Mouse (Mus musculus): ENCODE data around the gene 1700001C19Rik. TPM values are rescaled to one million over a fixed set of nuclear protein-coding genes. Genes with fewer than 3 reads are reported as not detected.

The 1700001C19Rik gene
- total RNA-seq (2021) = under 1 TPM; 0.32 to 0.45 TPM

DNA sequence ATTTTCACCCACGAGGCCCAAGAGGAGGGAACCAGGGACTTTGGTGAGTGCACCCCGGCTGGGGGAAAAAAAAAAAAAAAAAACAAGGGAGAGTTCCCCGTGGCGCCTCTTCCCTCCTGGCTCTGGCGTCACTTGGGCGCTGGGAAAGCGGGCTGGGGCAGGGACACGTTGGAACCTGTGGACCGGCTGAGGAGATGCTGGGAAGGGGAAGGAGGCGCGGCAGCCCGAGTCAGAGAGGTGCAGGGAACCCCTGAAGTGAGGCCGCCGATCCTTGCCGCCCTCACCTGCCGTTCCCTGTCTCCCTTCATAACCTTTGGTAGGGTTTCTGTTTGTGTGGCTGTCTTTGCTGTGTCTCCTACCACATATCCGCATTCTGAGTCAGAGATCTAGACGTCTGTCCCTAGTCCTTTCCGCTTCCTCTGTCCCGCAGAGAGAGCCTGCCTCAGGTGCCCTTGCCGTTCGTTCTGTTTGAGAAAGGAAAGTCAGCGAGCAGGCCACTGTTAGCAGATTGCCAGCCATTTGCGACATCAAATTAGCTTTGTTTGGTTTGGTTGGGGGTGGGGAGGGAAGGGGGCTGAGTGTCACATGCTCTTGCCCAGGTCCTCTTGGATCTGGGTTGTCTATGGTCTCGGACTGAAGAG is at the start of gene 1700001C19Rik:
TSS of gene 1700001C19Rik (minus strand) at position 470 of the 641 bp plus-strand sequence.
- no peak for DNase-seq

DNA sequence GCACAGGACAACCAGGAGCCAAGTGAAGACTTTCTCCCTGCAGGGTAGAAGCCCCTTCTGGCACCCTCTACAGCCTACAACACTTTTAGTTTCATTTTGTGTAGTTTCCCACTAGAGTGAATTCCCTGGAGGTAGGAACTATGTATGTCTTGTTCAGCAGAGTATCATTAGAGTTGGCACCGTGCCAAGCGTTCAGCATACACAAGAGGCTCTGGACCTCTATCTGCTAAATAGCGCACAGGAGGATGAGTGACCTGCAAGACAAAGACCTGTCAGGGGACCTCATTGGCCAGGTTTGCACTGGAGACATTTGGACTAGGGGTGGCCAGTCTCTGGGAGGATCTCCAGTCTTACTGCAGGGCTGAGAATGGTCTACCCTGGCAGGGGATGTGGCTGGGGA is 48.6 kb upstream of the 1700001C19Rik start:
- DNase-seq = no peak

DNA sequence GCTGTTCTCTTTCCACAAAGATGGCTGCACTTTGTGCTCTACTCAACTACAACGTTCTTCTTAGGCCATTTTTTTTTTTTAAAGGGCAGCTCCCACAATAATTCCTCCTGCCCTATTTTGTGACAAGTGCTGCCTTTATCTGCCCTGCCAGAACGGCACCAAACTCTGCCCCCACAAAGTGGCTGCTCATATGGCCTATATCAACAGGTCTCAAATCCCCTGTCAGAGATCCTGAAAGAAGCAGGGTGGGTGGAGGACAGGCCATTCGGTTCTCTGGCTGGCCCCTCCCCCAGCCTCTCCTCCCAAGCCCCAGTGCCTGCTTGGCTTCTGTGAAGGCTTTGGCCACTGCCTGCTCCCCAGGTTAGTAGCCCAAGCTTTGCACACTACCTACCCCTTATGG is 47.8 kb upstream of the 1700001C19Rik start:
- DNase-seq = no peak

DNA sequence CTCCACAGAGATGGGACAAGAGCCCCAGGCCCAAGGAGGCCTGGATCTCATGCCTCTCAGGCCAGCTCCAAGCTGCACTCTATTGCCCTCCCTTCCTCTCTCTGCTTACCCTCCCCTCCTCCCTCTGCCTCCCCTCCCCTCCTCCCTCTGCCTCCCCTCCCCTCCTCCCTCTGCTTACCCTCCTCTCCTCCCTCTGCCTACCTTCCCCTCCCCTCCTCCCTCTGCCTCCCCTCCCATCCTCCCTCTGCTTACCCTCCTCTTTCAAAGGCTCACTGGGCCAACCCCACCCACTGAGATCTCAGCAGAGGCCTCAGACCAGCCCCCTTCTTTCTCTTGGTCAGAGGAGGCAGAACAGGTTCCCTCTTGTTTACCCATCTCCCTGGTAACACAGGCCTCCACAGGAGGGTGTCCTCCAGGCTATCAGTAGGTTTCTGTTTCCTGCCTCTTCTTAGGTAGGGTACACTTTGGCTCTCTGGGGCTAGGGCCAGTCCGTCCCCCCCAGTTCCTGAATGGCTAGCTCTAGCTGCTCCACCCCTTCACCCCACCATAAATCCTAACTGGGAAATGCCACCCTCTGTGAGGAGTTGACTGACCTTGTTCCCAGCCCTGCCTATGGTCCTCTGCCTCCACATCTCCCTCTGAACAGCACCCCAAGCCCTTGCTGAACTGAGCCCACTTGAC is 47.2 kb upstream of the 1700001C19Rik start:
- DNase-seq = no peak

DNA sequence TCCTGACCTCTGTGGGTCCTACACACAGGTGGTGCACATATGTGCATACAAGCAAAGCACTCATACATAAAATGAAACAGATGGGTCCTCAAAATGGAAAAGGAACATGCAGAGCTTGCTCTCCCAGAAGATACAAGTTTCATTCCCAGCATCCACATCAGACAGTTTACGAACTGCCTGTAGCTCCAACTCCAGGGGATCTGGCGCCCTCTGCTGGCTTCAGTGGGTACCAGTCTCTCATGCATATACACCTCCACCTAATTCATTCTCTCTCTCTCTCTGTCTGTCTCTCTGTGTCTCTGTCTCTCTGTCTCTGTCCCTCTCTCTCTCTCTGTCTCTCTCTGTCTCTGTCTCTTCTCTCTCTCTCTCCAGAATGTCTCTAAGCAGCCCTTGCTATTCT is 45.2 kb upstream of the 1700001C19Rik start:
- DNase-seq = peak; percentile 84

DNA sequence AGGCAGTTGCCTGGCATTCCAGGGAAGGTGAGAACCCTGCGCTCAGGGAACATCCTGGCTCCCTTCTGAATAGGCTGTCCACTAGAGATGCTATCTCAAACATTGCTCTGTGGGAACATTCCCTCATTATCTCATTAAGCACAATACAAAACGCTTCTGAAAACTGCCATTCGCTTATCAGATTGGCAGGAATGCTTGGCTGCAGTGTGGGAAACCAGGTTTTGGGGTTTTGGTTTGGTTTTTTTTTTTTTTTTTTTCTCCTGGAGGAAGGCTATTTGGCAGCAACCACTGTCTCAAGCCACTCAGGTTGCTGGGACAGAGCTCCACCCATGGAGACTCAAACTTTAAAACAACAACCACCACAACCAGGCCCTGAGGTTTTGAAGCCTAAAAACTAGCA is 42.7 kb upstream of the 1700001C19Rik start:
- no peak for DNase-seq

DNA sequence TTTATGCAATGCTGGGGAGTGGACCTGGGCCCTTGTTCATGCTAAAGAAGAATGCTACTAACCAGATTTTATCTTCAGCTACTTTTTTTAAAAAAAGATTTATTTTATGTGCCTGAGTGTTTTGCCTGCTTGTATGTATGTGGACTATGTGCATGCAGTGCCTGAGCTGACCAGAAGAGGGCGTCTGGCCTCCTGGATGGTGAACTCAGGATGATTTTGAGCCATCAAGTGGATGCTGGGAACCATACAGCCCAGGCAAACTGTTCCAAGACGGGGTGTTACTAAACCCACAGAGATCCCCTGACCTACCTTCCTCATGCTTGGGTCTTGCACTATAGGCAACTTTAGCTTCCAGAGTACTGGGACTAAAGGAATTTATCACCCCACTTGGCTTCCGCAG is 38.5 kb upstream of the 1700001C19Rik start:
- no peak for DNase-seq

DNA sequence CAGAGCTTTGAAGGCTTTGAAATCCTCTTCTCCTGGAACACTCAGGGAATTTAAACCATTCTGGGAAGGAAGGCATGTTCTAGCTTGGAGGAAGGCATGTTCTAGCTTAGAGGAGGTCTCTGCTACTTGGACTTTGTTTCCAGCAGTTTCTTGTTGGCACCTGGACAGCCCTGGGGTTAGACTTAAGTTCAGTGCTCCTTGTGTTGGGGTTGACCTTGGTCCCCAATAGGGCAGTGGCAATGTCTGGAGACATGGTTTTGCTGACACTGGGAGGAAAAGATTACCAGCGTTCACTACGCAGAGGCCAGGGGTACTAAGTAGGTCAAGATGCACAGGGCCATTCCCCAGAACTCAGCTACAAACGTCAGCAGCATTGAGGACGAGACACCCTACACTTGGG is 38.0 kb upstream of the 1700001C19Rik start:
- no peak for DNase-seq

DNA sequence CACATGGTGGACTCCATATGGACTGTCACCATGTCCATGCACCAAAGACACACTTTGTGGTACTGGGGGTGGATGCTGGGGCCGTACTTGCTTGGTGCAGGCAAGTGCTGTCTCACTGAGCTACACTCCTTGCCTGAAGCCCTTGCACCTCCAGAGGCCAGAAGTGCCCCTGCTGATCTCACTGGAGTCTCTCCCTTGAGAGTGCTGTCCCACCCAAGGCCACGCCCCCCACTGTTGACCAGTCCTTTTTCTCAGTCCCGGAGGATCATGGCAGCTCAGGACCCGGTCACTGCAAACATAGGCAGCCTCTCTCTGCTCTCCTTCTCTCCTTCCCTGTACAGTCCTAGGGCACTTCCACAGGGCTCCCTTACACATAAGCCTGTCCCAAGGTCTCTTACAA is 37.1 kb upstream of the 1700001C19Rik start:
- DNase-seq = no peak

DNA sequence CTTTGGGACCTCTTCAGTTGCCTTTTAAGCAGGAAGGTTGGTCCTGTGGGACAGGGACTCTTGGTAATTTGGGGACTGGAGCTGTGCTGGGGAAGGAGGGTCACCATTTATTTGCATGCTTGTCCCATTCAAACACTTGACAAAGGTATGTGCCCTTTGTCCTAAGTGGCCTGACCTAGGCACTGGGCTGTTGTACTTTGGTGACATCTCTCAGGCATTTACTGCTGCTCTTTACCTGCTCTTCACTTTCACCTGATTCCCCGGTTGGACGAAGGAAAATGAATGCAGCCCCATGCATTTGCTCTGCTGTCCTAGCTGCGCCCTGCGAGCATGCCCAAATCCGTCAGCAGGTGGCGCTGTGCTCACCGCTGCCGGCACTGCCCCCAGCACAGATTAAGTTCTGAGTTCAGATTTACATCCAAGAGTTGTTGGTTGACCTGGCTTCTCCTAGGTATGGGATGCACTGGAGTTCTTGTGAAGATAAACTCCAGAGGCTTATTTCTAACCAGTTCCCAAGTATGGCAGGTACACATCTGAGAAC is 36.3 kb upstream of the 1700001C19Rik start:
- DNase-seq = peak; percentile 67

DNA sequence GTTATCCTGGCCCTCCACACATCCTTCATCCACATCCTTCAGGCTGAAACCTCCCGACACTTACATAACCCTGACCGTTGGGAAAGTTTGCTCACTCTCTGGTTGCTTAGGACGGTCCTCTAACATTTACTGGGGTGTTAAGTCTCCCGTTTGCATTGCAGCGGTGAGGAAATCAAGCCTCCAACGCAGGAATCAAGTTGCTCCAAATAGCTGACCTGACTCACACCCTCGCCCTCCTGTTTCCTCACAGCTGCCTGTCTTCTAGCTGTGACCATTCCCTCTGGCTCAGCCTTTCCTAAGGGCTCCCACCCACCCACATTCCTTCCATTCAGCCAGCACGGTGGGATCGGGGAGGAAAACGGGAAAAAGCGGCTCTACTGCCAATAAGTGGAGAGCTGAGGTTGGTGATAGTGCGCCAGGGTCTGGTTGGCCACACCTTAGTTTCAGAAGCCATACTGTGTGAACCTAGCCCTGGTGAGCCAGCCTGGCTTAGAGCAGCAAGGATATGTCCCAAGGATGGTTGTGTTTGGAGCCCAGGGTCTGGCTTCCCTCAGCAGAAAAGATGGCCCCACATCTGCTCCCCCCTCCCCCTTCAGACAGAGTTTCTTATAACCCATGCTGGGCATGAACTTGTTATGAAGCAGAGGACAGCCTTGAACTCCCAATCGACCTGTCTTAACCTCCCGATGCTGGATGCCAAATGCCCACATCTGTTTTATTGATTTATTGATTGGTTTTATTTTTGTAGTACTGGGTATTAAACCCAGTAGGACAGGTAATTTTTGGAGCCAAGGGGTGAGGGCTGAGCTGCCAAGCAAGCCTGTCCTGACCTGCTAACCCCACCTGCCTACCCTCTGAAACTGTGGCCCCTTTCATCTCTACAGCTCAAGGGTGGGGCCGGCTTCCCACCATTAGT is 35.5 kb upstream of the 1700001C19Rik start:
- no peak for DNase-seq

DNA sequence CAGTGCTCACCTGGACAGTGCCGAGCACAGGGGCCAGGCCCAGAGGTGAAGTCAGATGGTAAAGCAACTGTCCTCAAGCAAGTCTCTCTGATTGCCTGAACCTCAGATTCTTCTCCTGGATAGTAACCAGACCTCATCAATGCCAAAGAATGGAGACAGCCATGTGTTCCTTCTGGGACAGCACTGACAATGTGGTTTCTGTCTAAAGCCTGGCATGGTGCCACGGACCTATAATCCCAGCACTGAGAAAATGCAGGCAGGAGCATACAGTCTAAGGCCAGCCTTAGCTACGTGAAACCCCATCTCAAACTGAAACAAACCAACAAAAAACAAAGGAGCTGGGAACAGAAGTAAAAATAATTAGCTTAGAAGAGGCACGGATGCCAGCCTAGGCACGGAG is 33.5 kb upstream of the 1700001C19Rik start:
- peak; percentile 61 for DNase-seq

DNA sequence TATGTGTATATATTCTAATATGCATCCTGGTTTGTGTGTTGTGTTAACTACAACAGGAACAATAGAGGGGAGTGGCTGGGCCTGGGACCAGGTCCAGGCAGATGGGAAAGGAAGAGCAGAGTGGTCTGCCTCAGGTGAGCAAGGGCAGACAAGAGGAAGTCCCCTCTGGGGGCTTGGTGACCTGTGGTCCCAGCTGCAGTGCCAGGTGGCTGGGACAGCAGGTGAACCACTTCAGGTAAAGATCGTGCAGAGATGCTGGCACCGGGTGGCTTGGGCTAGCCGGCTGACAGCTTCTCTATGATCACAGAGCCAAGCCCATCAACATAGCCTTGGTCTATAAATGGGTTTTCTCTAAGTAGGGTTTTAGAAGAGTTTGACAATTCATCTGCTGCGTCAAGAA is 32.9 kb upstream of the 1700001C19Rik start:
- DNase-seq = no peak

DNA sequence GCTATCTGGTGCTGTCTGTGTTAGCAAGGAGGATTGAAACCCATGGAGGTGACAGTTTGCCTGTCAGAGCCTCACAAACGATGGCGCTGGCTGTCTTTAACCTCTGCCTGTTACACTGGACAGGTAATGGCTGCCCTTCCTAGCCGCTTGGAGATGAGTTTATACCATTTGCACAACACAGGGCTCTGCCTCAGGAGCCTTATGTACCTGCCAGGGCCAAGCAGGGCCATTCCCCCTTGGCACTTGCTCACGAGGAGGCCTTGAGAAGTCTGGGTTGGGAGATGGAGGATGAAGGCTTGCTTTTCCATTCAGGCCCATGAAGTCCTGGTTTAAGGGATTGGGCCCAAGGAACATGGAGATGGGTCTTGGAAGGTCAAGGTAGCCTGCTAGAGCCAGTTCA is 32.5 kb upstream of the 1700001C19Rik start:
- DNase-seq = no peak

DNA sequence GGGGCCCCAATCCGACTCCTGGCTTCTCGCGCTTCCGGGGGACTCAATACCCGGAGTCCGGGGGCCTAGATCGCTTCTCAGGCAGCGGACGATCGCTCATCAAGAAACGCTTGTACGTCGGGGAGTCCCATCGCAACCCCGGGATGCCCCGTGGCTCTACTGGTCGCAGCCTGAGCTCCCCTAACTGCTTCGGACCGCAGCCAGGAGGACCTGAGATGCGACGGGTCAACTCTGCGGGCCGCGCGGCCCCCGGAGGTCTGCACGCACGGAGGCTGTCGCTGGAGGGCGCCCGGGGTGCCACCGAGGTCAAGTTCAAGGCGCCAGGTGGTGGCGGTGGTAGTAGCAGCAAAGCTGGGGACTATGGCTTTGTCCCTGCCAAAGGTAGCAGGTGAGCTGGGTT is 31.3 kb upstream of the 1700001C19Rik start:
- DNase-seq = peak; percentile 40

DNA sequence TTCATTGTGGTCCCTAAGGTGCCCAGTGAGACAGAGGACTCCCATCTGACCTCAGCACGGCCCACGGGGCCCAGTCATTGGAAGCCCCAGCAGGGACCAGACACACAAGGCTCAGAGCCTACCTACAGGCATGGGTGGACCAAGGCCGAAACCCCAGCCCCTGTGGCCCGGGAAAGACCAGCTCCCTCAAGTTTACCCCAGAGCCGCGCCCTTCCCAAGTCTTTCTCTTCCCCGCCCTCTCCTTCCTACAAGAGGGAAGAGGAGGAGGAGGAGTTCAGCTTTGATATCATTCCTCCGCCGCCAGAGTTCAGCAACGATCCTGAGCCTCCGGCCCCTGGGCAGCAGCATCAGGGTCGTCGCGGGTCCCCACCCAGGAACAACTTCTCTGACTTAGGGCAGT is 30.9 kb upstream of the 1700001C19Rik start:
- no peak for DNase-seq

DNA sequence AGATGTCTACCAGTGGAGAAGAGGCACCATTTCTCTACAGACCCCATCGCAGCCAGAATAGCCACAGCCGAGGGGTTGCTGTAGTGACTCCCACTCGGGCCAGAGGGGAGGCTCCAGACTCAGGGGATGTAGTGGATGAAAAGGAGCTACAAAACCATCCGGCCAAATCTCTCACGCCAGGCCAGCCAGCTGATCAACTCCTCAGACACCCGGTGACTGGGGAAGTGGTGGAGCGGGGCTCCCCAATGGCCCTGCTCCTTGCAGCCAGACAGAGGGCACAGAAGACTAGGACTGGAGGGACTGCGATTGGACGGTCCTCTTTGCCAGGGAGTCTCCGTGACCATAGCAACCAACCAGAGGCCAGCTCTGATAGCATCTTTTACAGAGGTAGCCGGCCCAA is 30.5 kb upstream of the 1700001C19Rik start:
- no peak for DNase-seq

DNA sequence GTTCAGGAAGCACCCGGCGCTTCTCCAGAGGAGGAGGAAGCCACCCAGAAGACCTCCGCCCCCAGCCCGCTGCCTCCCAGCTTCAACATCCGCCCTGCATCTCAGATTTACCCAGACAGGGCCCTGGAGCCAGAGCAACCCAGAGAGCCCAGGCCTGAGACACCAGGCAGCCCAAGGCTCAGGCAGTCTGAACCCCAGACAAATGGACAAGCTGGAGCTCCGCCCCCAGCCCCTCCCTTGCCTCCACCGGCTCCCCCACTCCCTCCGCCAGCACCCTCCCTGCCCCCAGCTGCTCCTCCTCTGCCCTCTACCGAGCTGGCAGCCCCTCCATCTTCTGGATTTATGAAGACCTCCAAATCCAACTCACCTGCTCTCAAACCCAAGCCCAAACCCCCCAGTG is 29.1 kb upstream of the 1700001C19Rik start:
- no peak for DNase-seq

DNA sequence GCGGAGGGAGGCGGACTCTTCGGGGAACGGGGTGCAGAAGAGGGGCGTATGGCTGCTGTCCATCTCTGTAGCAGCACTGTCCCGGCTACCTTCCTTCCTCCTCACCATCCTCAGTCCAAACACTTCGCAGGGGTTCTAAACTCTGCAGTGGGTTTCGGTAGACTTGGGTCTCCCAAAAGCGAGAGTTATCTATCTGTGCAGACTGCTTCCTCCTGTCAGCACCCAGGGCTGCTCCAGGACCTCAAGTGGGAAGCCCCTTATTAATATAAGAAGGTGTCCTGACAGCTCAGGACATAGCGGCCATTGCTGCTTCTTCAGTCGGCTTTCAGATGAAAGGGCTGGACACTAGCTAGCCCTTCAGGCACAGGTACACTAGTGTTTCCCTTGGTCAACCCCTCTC is 27.8 kb upstream of the 1700001C19Rik start:
- DNase-seq = no peak

DNA sequence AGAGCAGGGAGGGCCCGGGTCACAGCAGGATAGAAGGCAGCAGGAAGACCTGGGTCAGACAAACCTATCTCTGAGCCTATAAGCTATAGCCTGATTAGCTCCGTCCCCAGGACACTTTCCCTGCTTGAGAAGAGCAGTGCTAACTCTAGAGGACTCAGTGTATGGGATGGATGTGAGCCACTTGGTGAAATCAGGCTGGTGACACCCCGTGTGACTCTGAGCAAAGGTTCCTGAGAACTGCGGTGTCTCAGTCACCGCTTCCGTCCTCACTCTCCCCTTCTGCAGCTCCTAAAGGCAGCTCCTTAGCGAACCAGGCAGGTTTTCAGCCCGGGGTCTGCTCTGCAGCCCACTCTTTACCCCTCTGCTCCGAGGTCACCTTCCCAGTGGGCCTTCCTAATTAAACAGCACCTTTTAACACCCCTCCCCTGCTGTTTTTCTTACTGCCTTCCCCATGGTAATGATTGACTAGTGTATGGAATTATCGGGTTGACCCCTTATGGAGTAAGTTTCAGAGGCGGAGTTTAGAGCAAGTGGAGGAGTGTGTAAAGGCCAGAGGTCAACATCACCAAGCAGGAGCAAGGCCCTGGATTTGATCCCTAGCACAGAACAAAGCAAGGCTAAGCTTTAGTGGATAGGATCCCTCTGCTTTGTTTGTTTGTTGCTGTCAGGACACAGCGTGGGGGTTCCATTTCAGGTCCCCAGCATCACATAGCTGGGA is 27.2 kb upstream of the 1700001C19Rik start:
- no peak for DNase-seq

DNA sequence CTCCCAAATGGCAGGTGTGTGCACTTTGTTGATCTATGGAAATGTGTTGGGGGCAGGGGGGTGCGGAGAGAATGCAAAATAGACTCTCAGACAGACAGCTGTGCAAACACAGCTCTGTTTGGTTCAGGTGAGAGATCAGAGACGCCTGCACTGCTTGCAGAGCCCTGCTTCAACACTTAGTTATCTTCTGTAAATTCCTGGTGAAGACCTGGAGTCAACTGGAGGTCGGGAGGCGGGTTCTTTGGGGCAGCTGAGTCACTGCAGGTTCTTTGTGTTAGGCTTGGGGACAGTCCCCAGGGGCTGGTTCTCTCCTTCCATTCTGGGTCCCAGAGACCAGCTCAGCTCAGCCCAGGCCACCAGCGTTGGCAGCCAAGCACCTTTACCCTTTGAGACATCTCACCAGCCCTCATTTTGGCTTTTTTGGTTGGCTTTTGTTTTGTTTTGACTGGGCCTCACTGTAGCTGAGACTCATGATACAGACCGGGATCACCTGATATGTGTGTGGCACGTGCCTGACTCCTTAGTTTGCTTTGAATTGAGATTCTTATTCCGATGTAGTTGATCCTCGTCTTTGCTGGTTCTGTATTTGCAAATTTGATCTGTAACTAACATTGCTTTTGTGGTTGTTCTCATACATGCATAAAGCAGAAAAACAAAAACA is 25.7 kb upstream of the 1700001C19Rik start:
- DNase-seq = no peak

DNA sequence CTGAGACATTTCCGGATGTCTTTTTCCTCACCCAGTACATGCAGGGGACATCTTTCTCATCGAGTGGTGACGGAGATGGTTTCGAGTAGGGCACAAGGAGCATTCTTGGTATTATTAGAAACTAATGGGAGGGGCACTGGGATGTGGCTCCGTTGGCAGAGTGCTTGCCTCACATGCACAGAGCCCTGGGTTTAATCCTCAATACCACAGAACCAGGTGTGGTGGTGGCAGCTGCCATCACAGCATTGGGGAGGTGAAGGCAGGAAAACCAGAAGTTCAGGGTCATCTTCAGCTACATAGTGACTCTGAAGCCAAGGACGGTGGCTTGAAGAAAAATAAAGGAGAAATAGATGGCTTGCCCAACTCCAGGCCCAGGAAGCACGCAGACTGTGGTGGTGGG is 25.0 kb upstream of the 1700001C19Rik start:
- no peak for DNase-seq

All from heart, postnatal 4 days (tissue).